Mouse (Mus musculus) ovary, postnatal 10 days (tissue): ENCODE results near the gene Rdh12.

Experiments
- DNase-seq: peaks from one replicate; pipeline ENCODE4 v3.0.0; 2022; ENCODE audit warnings: low spot score

Rdh12 gene

DNA sequence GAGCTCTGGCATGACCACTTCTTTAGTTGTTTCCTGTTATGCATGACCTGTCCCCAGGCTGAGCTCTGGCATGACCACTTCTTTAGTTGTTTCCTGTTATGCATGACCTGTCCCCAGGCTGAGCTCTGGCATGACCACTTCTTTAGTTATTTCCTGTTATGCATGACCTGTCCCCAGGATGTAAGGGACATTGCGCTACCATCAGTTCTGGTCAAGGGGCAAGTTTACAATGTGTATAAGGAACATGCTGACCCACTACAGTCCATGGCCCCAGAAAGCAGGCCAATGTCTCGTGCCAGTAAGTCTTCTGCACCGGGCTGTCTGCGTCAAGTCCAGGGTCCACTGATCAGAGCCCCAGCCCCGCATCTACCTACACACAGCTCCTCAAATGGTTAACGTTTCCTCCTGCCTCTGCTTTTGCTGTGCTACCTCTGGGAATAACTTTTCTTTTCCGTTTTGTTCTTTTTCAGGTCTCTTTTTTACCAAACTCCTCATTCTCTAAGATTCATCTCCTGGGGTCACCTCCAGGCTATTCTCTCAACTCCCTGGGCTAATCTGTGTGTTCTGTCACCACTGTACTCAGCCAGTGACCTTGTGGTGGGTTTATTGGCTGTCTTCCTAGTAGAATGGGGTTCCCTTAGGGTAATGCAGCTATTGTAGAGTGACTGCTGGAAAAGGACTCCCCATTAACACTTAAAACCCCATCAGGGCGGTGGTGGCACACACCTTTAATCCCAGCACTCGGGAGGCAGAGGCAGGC lies 44.8 kb downstream of the Rdh12 start:
- no peak for DNase-seq

DNA sequence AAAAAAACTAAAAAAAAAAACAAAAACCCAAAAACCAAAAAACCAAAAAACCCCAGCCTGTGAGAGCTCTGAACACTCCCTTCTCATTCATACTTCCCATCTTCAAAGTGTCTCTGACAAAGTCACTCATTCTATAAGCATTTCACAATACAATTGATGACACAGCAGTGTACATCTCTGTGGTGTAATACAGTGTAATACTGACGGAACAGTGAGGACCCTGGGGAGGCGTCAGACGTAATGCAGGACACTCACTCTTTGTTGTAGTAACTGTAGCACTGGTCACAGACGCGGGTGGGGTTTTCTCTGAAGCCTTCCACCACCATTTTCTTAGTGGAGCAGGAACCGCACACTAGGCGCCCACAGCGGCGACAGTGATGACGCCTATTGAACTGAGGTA lies 46.3 kb downstream of the Rdh12 start:
- DNase-seq = no peak

DNA sequence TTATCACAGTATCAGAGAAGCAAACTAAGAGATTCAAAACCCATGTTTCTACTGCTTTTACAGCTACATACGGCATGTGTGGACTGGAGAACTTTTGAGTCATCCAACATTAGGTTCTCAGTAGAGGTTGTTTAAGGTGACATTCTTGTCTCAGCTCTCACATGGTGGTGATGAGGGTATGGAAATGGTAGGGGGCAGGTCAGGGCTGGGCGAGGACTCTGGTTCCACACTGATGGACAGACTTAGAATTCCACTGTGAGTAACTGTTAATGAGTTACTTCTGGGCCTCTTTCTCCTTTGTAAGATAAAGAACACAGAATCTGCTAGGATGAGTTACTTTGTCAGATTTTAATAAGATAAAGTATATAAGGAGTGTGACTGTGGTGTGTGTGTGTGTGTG lies 51.4 kb downstream of the Rdh12 start:
- DNase-seq = no peak

DNA sequence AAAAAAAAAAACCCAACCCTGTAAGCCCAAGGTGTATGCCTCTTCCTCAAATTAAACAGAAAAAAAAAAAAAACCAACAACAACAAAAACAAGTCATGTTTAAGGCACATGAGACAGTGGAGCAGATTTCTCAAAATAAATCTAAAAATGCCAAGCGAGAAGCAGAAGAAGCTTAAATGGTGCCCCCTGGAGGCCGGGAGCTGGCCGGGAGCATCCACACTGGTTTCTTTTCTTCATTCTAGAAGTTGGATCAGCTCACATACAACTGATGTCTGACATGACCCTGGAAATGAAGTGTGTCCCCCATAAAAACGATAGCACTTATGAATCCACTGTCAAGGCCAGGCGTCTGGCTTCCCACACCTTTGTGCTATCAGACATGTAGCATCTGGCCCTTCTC lies 52.3 kb downstream of the Rdh12 start:
- DNase-seq = no peak
